Mouse (Mus musculus) forebrain, postnatal 0 days (tissue): ENCODE results near the gene Adgre4. TPM values are rescaled to one million over a fixed set of nuclear protein-coding genes. Genes with fewer than 3 reads are reported as not detected.
A peak's percentile ranks its signal among the peaks of the same experiment; 100 is the strongest.
"Not testable (repeated sequence)": the region's sequence is repeated elsewhere in the genome, so short reads cannot be mapped to it uniquely, and the experiment has no call there.

Experiments
- ATAC-seq: fragments of 200-750 bp; cut with Nextera tagmentation; 2 replicates; pipeline ENCODE4 v1.8.0; 2017; ENCODE audit warnings: mild to moderate bottlenecking, moderate library complexity
- DNase-seq: peaks from one replicate; pipeline ENCODE4 v3.0.0-alpha.2; 2015
- H3K27ac ChIP-seq: fragments of 300-500 bp; sonication (generic); 2 replicates; pipeline ENCODE4 v1.5.1; 2014; ENCODE audit warnings: low read depth, mild to moderate bottlenecking, antibody characterized with exemption, low read length, moderate library complexity, mixed read lengths
- H3K27me3 ChIP-seq: fragments of 300-500 bp; sonication (generic); 2 replicates; pipeline ENCODE4 v1.6.1; 2014; ENCODE audit warnings: mild to moderate bottlenecking, low read length, mixed read lengths; ENCODE audit not compliant: insufficient read depth
- H3K36me3 ChIP-seq: fragments of 300-500 bp; sonication (generic); 2 replicates; pipeline ENCODE4 v1.6.1; 2014; ENCODE audit warnings: mild to moderate bottlenecking, moderate library complexity; ENCODE audit not compliant: insufficient read depth
- H3K4me1 ChIP-seq: fragments of 300-500 bp; sonication (generic); 2 replicates; pipeline ENCODE4 v1.6.1; 2014; ENCODE audit warnings: antibody characterized with exemption; ENCODE audit not compliant: insufficient read depth
- H3K4me2 ChIP-seq: fragments of 300-500 bp; sonication (generic); 2 replicates; pipeline ENCODE4 v1.6.1; 2014; ENCODE audit warnings: low read depth, mild to moderate bottlenecking, moderate library complexity
- H3K4me3 ChIP-seq: fragments of 300-500 bp; sonication (generic); 2 replicates; pipeline ENCODE4 v1.5.1; 2014; ENCODE audit warnings: low read depth, low read length, mixed read lengths
- H3K9ac ChIP-seq: fragments of 300-500 bp; sonication (generic); 2 replicates; pipeline ENCODE4 v1.6.1; 2014; ENCODE audit warnings: mild to moderate bottlenecking
- H3K9me3 ChIP-seq: fragments of 300-500 bp; sonication (generic); 2 replicates; pipeline ENCODE4 v1.6.1; 2016; ENCODE audit warnings: low read length
- CTCF ChIP-seq: sonication (generic); IDR thresholded peaks from 2 replicates; pipeline ENCODE4 v1.5.1; 2016; ENCODE audit warnings: antibody characterized with exemption, control low read depth, low read depth
- WGBS: fragments of 180-500 bp; shearing (Covaris S2); extraction: QIAGEN DNeasy Blood & Tissue Kit; methylation state at CpG from one replicate; pipeline ENCODE4 v1.1.7; 2014; 5-methylcytosine and 5-hydroxymethylcytosine counted together
- polyA plus RNA-seq: library from polyadenylated mRNA; unstranded; fragments of >200 nt; fragmentation: Nextera tagmentation; extraction: Ambion mirVana; gene quantifications from 2 replicates; pipeline ENCODE4 v1.2.1, GENCODE M21; 2015
- total RNA-seq: library from RNA; depleted of rRNA; stranded (reverse); fragments of >200 nt; gene quantifications from 2 replicates; pipeline ENCODE4 v1.2.3, GENCODE M21; 2014; rRNA removed

Gene Adgre4
- total and polyA plus RNA-seq, 2 experiments from 2014 or later, result 0.05 to 0.07 TPM

DNA sequence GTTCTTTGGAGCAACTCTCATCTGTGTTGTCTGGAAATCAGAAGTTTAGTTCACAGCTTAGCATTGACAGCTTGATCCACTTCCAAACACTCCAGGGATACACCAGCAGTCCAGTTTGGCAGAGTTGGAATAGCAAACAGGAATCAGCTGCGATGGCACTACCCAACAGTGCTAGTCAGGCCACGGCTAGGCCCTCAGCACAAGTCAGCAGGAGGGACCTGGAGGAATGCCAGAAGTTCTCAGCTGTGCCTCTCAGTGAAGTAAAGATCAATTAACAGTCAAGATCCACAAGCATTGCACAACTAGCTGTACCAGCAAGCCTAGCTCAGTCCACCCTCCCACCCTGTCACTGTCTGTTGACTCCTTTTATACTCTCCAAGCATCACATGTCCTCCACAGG lies 133.8 kb downstream of the Adgre4 start:
- H3K36me3 ChIP-seq, result no peaks in the 10 kb centered on the region
- no peaks in the 10 kb centered on the region; the same call in 1 of the 2 replicates for H3K27me3 ChIP-seq
- no peak for TF ChIP-seq CTCF
- no peaks in the 10 kb centered on the region for H3K4me1 ChIP-seq
- H3K4me3 ChIP-seq, result no peak overlapping the region
- no peaks in the 10 kb centered on the region for H3K9me3 ChIP-seq
- no peak for ATAC-seq
- no peak overlapping the region for H3K4me2 ChIP-seq
- H3K9ac ChIP-seq, result no peak overlapping the region
- WGBS, result 34% methylated on average over 2 of the region's 2 CpGs
- H3K27ac ChIP-seq, result no peak overlapping the region
- DNase-seq, result no peak

DNA sequence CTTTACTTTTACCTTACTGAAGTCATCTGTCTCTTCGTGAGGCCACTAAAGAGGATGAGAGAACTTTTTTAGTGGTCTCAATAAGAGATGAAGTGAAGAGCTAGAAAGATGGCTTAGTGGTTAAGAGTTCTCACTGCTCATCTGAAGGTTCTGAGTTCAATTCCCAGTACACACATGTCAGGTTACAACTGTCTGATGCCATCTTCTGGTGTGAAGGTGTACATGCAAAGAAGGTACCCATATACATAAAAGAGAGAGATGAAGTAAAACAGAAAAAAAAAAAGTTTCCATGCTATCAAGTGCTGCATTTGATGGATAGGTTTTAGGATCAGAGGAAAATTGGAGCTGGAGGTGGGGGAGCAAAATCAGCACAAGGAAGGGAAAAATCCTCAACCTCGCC lies 135.1 kb downstream of the Adgre4 start:
- H3K27ac ChIP-seq, result no peak overlapping the region
- H3K4me2 ChIP-seq, result no peak overlapping the region
- 49% methylated on average over 2 of the region's 2 CpGs for WGBS
- H3K36me3 ChIP-seq, result no peaks in the 10 kb centered on the region
- H3K9ac ChIP-seq, result no peak overlapping the region
- no peak for ATAC-seq
- H3K27me3 ChIP-seq, result no peaks in the 10 kb centered on the region; the same call in 1 of the 2 replicates
- no peak for DNase-seq
- no peaks in the 10 kb centered on the region for H3K9me3 ChIP-seq
- no peak for TF ChIP-seq CTCF
- H3K4me3 ChIP-seq, result no peak overlapping the region
- no peaks in the 10 kb centered on the region for H3K4me1 ChIP-seq

GRCm38 (mm10) chr17:55892406-55892955 lies 142.7 kb downstream of the Adgre4 start:
- peak overlapping the region; percentile 49 for H3K4me2 ChIP-seq
- peak; percentile 38 for DNase-seq

DNA sequence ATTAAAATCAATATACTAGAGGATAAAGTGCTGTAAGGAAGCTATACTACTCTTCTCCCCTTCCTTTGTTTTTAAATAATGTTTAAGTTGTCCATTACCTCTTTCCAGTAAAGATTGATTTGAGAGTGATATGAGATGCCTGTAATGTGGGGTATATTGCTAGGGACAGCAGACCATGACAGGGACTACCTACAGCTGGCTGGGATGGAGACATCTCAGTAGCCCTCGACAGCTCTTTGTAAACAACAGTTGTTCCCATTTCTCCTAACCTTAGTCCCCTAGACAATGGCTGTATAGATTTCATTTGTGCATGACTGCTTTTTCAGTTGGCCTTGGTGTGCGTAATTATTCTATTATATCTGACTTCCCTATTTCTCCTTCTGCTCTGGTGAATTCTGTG lies 153.3 kb downstream of the Adgre4 start:
- no peak overlapping the region for H3K27ac ChIP-seq
- TF ChIP-seq CTCF, result no peak
- 0 out of 2 replicates have a peak, but pooled peaks cover 8% of the 10 kb centered on the region for H3K9me3 ChIP-seq
- 73% methylated on average over 2 of the region's 2 CpGs for WGBS
- no peak for ATAC-seq
- H3K9ac ChIP-seq, result no peak overlapping the region
- peaks cover 5% of the 10 kb centered on the region for H3K36me3 ChIP-seq
- H3K4me2 ChIP-seq, result no peak overlapping the region
- no peaks in the 10 kb centered on the region for H3K4me1 ChIP-seq
- no peak overlapping the region for H3K4me3 ChIP-seq
- DNase-seq, result no peak
- no peaks in the 10 kb centered on the region for H3K27me3 ChIP-seq

More at GRCm38 (mm10) chr17:55892406-55892955, 142.7 kb downstream of the Adgre4 start:
- Histone ChIP-seq H3K4me3 (peak overlapping the region; percentile 42), H3K9ac (peak overlapping the region; percentile 58), H3K27ac (peak overlapping the region; percentile 45; the same call in 1 of the 2 replicates)
- not testable (repeated sequence) for H3K27me3 ChIP-seq, H3K36me3 ChIP-seq, H3K4me1 ChIP-seq, ATAC-seq, H3K9me3 ChIP-seq
- WGBS, result 9% methylated on average over 6 of the region's 8 CpGs

Other genes starting within 250 kb of the Adgre4 start
- under 0.01 TPM in 1 of 2 replicates, not detected in the other for gene Vmn2r118, start 124.8 kb upstream of the Adgre4 start, total RNA-seq
- gene Vmn2r118, start 124.8 kb upstream of the Adgre4 start, polyA plus RNA-seq, result not detected in 2 replicates
- gene Pot1b, start 37.4 kb upstream of the Adgre4 start, total RNA-seq, result 8.6 and 10.6 TPM in 2 replicates
- gene Pot1b, start 37.4 kb upstream of the Adgre4 start, polyA plus RNA-seq, result 1.1 and 1.8 TPM in 2 replicates
- gene Zfp119a, start 128.9 kb downstream of the Adgre4 start, total RNA-seq, result 8.8 and 15.1 TPM in 2 replicates
- 4.6 and 6.9 TPM in 2 replicates for gene Zfp119a, start 128.9 kb downstream of the Adgre4 start, polyA plus RNA-seq
- 11.5 and 14.9 TPM in 2 replicates for gene Zfp959, start 142.1 kb downstream of the Adgre4 start, total RNA-seq
- gene Zfp959, start 142.1 kb downstream of the Adgre4 start, polyA plus RNA-seq, result 6.2 and 8.4 TPM in 2 replicates
- 5.7 and 6.5 TPM in 2 replicates for gene Zfp119b, start 199.5 kb downstream of the Adgre4 start, total RNA-seq
- 5.4 and 6.0 TPM in 2 replicates for gene Zfp119b, start 199.5 kb downstream of the Adgre4 start, polyA plus RNA-seq
- gene Ebi3, start 202.7 kb downstream of the Adgre4 start, total RNA-seq, result 2.1 and 3.4 TPM in 2 replicates
- gene Ebi3, start 202.7 kb downstream of the Adgre4 start, polyA plus RNA-seq, result 6.4 and 7.7 TPM in 2 replicates
- 12.9 and 15.2 TPM in 2 replicates for gene Yju2, start 209.1 kb downstream of the Adgre4 start, total RNA-seq
- gene Yju2, start 209.1 kb downstream of the Adgre4 start, polyA plus RNA-seq, result 12.9 and 15.2 TPM in 2 replicates
- 124 and 152 TPM in 2 replicates for gene Shd, start 220.5 kb downstream of the Adgre4 start, total RNA-seq
- gene Shd, start 220.5 kb downstream of the Adgre4 start, polyA plus RNA-seq, result 106 and 116 TPM in 2 replicates
- 106 and 113 TPM in 2 replicates for gene Fsd1, start 236.5 kb downstream of the Adgre4 start, total RNA-seq
- 162 and 169 TPM in 2 replicates for gene Fsd1, start 236.5 kb downstream of the Adgre4 start, polyA plus RNA-seq